Mouse (Mus musculus) thymus, postnatal 10 days (tissue): ENCODE data around the gene Sprr2a2.
"Not testable (repeated sequence)": the region's sequence is repeated elsewhere in the genome, so short reads cannot be mapped to it uniquely, and the experiment has no call there.

Experiments used
- DNase-seq, 2 experiments: peaks; one replicate each; pipeline ENCODE4 v3.0.0; 2021; ENCODE audit warnings: low spot score in 2 of 2

Gene Sprr2a2

DNA sequence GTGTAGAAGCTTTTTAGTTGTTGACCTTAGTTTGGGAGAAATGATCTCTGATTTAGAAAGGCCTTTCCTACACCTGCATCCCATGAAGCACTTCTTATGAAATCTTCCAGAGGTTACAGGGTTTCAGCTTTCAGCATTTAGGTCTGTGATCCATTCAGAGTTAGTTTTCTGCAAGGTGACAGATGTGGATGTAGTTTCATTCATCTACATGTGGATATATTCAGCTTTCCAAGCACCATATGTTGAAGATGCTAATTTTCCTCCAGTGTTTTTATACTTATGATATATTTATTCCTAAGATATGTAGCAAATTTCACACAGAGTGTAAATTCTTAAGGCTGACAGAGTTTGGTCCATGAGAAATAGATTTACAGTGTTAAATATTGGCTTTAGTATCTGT, 57.8 kb downstream of the Sprr2a2 start:
- DNase-seq, result not testable (repeated sequence)

DNA sequence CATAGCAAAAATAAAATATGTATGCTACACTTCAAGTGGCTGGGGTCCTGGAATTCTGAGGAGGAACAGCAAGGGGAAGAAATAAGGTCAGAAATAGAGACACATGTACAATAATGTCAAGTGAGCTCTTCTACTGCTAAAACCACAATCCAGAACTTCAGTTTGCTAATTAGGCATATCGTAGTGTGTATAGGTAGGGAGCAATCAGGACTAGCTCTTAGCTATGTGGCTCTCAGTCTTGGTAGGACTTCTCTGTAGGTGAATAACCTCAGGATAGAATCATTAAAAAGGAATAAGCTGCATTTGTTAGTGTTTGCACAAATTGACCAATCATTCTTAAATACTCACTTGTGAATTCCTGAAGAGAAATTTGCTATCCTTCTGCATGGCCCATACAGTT, 58.3 kb downstream of the Sprr2a2 start:
- DNase-seq, result not testable (repeated sequence)

GRCm38 (mm10) chr3:92279663-92280062, 63.9 kb downstream of the Sprr2a2 start:
- DNase-seq, result not testable (repeated sequence)

DNA sequence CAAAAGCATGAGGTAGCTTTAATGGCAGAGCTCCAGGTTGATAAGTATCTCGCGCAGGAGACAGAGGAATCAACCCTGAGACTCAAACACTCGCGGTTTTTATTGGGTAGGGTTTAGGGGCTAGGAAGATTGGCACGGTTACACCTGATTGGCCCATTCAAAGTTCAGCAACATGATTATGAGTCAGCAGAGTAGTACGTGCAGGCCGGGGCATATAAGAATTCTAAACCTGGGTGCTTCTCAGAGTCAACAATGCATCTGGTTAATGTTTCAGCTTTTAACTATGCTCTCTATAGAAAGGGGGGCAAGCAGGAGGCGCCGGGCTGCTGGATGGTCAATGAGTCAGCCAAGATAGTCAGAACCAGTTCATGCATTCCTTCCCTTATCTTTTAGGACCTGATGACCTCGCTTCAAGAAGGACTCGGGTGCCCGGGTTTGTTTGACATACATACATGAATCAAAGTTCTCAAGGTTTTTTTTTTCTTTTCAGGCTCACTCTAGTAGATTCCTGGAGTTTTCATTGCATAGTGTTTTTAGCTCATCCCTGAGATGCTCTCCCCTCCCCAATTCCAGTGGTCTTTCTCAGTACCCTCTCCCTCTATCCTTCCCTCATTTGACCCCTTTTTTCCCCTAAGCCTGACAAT, 65.4 kb downstream of the Sprr2a2 start:
- not testable (repeated sequence) for DNase-seq

GRCm38 (mm10) chr3:92285101-92285500, 69.4 kb downstream of the Sprr2a2 start, which contains the start of gene Sprr2a3:
Sprr2a3 (plus strand) TSS chr3:92285417.
- DNase-seq, result not testable (repeated sequence)

DNA sequence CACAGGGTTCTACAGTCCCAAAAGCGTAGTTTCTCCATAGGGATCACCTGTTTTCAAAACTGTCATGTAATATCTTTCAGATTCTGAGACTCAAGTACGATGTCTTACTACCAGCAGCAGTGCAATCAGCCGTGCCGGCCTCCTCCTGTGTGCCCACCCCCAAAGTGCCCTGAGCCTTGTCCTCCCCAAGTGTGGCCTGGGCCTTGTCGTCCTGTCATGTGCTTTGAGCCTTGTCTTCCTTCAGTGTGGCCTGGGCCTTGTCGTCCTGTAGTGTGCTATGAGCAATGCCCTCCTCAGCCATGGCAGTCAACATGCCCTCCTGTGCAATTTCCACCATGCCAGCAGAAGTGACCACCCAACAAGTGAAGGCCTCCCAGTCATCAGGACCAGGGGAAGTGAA, 72.8 kb downstream of the Sprr2a2 start:
- DNase-seq, result not testable (repeated sequence)
